Mouse (Mus musculus): ENCODE measurements at regions not wholly inside any gene's neighbourhood (a gene's known extent, or its start where the extent isn't known, plus 50 kb on each side); places are given as distances from the start of the nearest gene placed in this dataset.

- TF ChIP-seq POLR2A (IDR thresholded peaks at IDR 0.05; ENCODE audit: insufficient read length, low read depth), result no peak
- TF ChIP-seq USF1 (IDR thresholded peaks at IDR 0.05; ENCODE audit: low read depth), result no peak
- no peak for TF ChIP-seq POLR2AphosphoS2 (IDR thresholded peaks at IDR 0.05; ENCODE audit: insufficient read length, low read depth)
- TF ChIP-seq E2F4 (IDR thresholded peaks at IDR 0.05; ENCODE audit: insufficient read depth), result no peak
- TF ChIP-seq CEBPB (IDR thresholded peaks at IDR 0.05; ENCODE audit: insufficient read depth, poor library complexity, severe bottlenecking), result no peak
- no peak for TF ChIP-seq MYOG (IDR thresholded peaks at IDR 0.05; ENCODE audit: control insufficient read depth in 1 of 3, insufficient read depth in 1 of 3, insufficient read length in 2 of 3, low read depth in 2 of 3)
- TF ChIP-seq SRF (IDR thresholded peaks at IDR 0.05; ENCODE audit: control insufficient read depth, insufficient read length, low read depth), result no peak
These were observed 51.2 kb upstream of the Zfp64 start for GRCm38 (mm10) chr2:169006549-169006948.

Measured in myocyte (in vitro differentiated cells).